Mouse (Mus musculus): ENCODE data around the gene Vwf. TPM values are rescaled to one million over a fixed set of nuclear protein-coding genes. Genes with fewer than 3 reads are reported as not detected.

Gene Vwf
- total RNA-seq, 2 experiments from 2014 or later = 23.4 to 28.2 TPM

- intact Hi-C loops (cut with DNase I) = loop anchor here (2.0 to 10.0 kb wide), 2 partner anchors 182 to 326 kb away; no protein-coding TSS in a partner anchor
- DNase-seq (ENCODE audit: extremely low spot score in 1 of 2, low spot score in 2 of 2) = no peak
These were observed 54.6 kb downstream of the Vwf start for GRCm38 (mm10) chr6:125601190-125601589.

- intact Hi-C loops (cut with DNase I) = loop anchor here (2.0 to 10.0 kb wide), 2 partner anchors 183 to 327 kb away; no protein-coding TSS in a partner anchor
- no peak for DNase-seq (ENCODE audit: extremely low spot score in 1 of 2, low spot score in 2 of 2)
These were observed 55.2 kb downstream of the Vwf start for GRCm38 (mm10) chr6:125601748-125602147.

- intact Hi-C loops (cut with DNase I) = loop anchor here (10.0 kb wide), 1 partner anchor 328 kb away; no protein-coding TSS in a partner anchor
These were observed 55.8 kb downstream of the Vwf start for GRCm38 (mm10) chr6:125602354-125602753.

GRCm38 (mm10) chr6:125603234-125603633 is 56.7 kb downstream of the Vwf start:
- intact Hi-C loops (cut with DNase I) = loop anchor here (10.0 kb wide), 1 partner anchor 328 kb away; no protein-coding TSS in a partner anchor
- DNase-seq (ENCODE audit: extremely low spot score in 1 of 2, low spot score in 2 of 2) = peak; percentile 71 to 93

More at GRCm38 (mm10) chr6:125602354-125602753, 55.8 kb downstream of the Vwf start:
- no peak for DNase-seq (ENCODE audit: extremely low spot score in 1 of 2, low spot score in 2 of 2)

GRCm38 (mm10) chr6:125603678-125604462 is 57.3 kb downstream of the Vwf start:
- DNase-seq (ENCODE audit: extremely low spot score in 1 of 2, low spot score in 2 of 2) = no peak
- intact Hi-C loops (cut with DNase I) = loop anchor here (10.0 kb wide), 1 partner anchor 329 kb away; no protein-coding TSS in a partner anchor

GRCm38 (mm10) chr6:125604463-125605191 is 58.1 kb downstream of the Vwf start:
- intact Hi-C loops (cut with DNase I) = loop anchor here (10.0 kb wide), 1 partner anchor 330 kb away; no protein-coding TSS in a partner anchor
- DNase-seq (ENCODE audit: extremely low spot score in 1 of 2, low spot score in 2 of 2) = peak; percentile 74 to 75

- no peak for DNase-seq (ENCODE audit: extremely low spot score in 1 of 2, low spot score in 2 of 2)
- intact Hi-C loops (cut with DNase I) = loop anchor here (10.0 kb wide), 1 partner anchor 334 kb away; no protein-coding TSS in a partner anchor
These were observed 62.5 kb downstream of the Vwf start for GRCm38 (mm10) chr6:125609025-125609424.

GRCm38 (mm10) chr6:125617855-125618254 is 71.3 kb downstream of the Vwf start:
- intact Hi-C loops (cut with DNase I) = loop anchor here (5.0 kb wide), 1 partner anchor 864 kb away; no protein-coding TSS in a partner anchor

GRCm38 (mm10) chr6:125620764-125621163 is 74.2 kb downstream of the Vwf start:
- intact Hi-C loops (cut with DNase I) = loop anchor here (5.0 to 10.0 kb wide), 5 partner anchors 42 to 877 kb away; no protein-coding TSS in a partner anchor
- DNase-seq (ENCODE audit: extremely low spot score in 1 of 2, low spot score in 2 of 2) = peak in 1 of 2 experiments; percentile 18

More at GRCm38 (mm10) chr6:125617855-125618254, 71.3 kb downstream of the Vwf start:
- no peak for DNase-seq (ENCODE audit: extremely low spot score in 1 of 2, low spot score in 2 of 2)

- intact Hi-C loops (cut with DNase I) = loop anchor here (2.0 to 10.0 kb wide), 6 partner anchors 40 to 875 kb away; partner anchors contain the start of gene Ntf3
- DNase-seq (ENCODE audit: extremely low spot score in 1 of 2, low spot score in 2 of 2) = no peak
These were observed 75.9 kb downstream of the Vwf start for GRCm38 (mm10) chr6:125622434-125622833.

- intact Hi-C loops (cut with DNase I) = no loop called here
- no peak for DNase-seq (ENCODE audit: extremely low spot score in 1 of 2, low spot score in 2 of 2)
These were observed 93.9 kb downstream of the Vwf start for GRCm38 (mm10) chr6:125640486-125640885.

GRCm38 (mm10) chr6:125641146-125641545 is 94.6 kb downstream of the Vwf start:
- no peak for DNase-seq (ENCODE audit: extremely low spot score in 1 of 2, low spot score in 2 of 2)
- intact Hi-C loops (cut with DNase I) = no loop called here

GRCm38 (mm10) chr6:125648964-125649363 is 102.4 kb downstream of the Vwf start:
- no peak for DNase-seq (ENCODE audit: extremely low spot score in 1 of 2, low spot score in 2 of 2)

GRCm38 (mm10) chr6:125651335-125651734 is 104.8 kb downstream of the Vwf start:
- no peak for DNase-seq (ENCODE audit: extremely low spot score in 1 of 2, low spot score in 2 of 2)
- intact Hi-C loops (cut with DNase I) = no loop called here

More at GRCm38 (mm10) chr6:125648964-125649363, 102.4 kb downstream of the Vwf start:
- intact Hi-C loops (cut with DNase I) = no loop called here

GRCm38 (mm10) chr6:125653416-125653815 is 106.8 kb downstream of the Vwf start:
- intact Hi-C loops (cut with DNase I) = no loop called here
- DNase-seq (ENCODE audit: extremely low spot score in 1 of 2, low spot score in 2 of 2) = no peak

GRCm38 (mm10) chr6:125656921-125657320 is 110.3 kb downstream of the Vwf start:
- intact Hi-C loops (cut with DNase I) = no loop called here
- no peak for DNase-seq (ENCODE audit: extremely low spot score in 1 of 2, low spot score in 2 of 2)

GRCm38 (mm10) chr6:125657966-125658365 is 111.4 kb downstream of the Vwf start:
- intact Hi-C loops (cut with DNase I) = no loop called here
- no peak for DNase-seq (ENCODE audit: extremely low spot score in 1 of 2, low spot score in 2 of 2)

- DNase-seq (ENCODE audit: extremely low spot score in 1 of 2, low spot score in 2 of 2) = peak; percentile 11 to 83
- intact Hi-C loops (cut with DNase I) = loop anchor here (5.0 kb wide), 1 partner anchor 39 kb away; no protein-coding TSS in a partner anchor
These were observed 114.7 kb downstream of the Vwf start for GRCm38 (mm10) chr6:125661106-125661877.

Measured in left cerebral cortex, postnatal 10 days (tissue).